Mouse (Mus musculus) heart, embryonic 15.5 days (tissue): ENCODE measurements around the gene Tspan5. TPM values are rescaled to one million over a fixed set of nuclear protein-coding genes. Genes with fewer than 3 reads are reported as not detected.

Source experiments
- polyA plus RNA-seq: library from polyadenylated mRNA; unstranded; fragments of >200 nt; fragmentation: Nextera tagmentation; extraction: Ambion mirVana; gene quantifications from 2 replicates; pipeline ENCODE4 v1.2.1, GENCODE M21; 2015

Gene Tspan5
- polyA plus RNA-seq, 1 experiment from 2014 or later, result 14.7 TPM

Other genes with a start within 250 kb of the Tspan5 start
- 207 and 232 TPM in 2 replicates for gene Eif4e, start 216.0 kb upstream of the Tspan5 start, polyA plus RNA-seq